Mouse (Mus musculus) spleen, embryonic (tissue): ENCODE results near the gene LTO1.
"Not testable (repeated sequence)": the region's sequence is repeated elsewhere in the genome, so short reads cannot be mapped to it uniquely, and the experiment has no call there.

Experiments used
- CTCF ChIA-PET: fragments of 350-600 bp; sonication (Branson Sonifier 250); formaldehyde crosslinking; loops from one replicate; lab custom pipeline; 2022; lab: Charles Lee

LTO1 gene

GRCm38 (mm10) chr7:144914948-144915750 lies at the start of gene LTO1:
TSS of gene LTO1 (plus strand) at chr7:144915100.
- CTCF ChIA-PET, result interaction anchor here (0.6 kb wide), 1 partner anchor 382 kb away, joined by 3 read pairs; no protein-coding TSS in a partner anchor

- CTCF ChIA-PET, result no interaction called here
Measured at GRCm38 (mm10) chr7:144867161-144867560, 47.7 kb upstream of the LTO1 start.

GRCm38 (mm10) chr7:144867602-144868001 lies 47.3 kb upstream of the LTO1 start:
- CTCF ChIA-PET, result no interaction called here

- CTCF ChIA-PET, result no interaction called here
Measured at GRCm38 (mm10) chr7:144872420-144872819, 42.5 kb upstream of the LTO1 start.

- CTCF ChIA-PET, result no interaction called here
Measured at GRCm38 (mm10) chr7:144873160-144873559, 41.7 kb upstream of the LTO1 start.

GRCm38 (mm10) chr7:144874226-144874625 lies 40.7 kb upstream of the LTO1 start:
- CTCF ChIA-PET, result no interaction called here

- CTCF ChIA-PET, result no interaction called here
Measured at GRCm38 (mm10) chr7:144878401-144878800, 36.5 kb upstream of the LTO1 start.

- CTCF ChIA-PET, result no interaction called here
Measured at GRCm38 (mm10) chr7:144883106-144883505, 31.8 kb upstream of the LTO1 start.

- CTCF ChIA-PET, result no interaction called here
Measured at GRCm38 (mm10) chr7:144887672-144888071, 27.2 kb upstream of the LTO1 start.

- CTCF ChIA-PET, result no interaction called here
Measured at GRCm38 (mm10) chr7:144888564-144889299, 26.2 kb upstream of the LTO1 start.

GRCm38 (mm10) chr7:144890661-144891060 lies 24.2 kb upstream of the LTO1 start:
- CTCF ChIA-PET, result not testable (repeated sequence)

- CTCF ChIA-PET, result no interaction called here
Measured at GRCm38 (mm10) chr7:144891863-144892262, 23.0 kb upstream of the LTO1 start.

- CTCF ChIA-PET, result interaction anchor here (0.7 kb wide), 1 partner anchor 15 kb away, joined by 3 read pairs; no protein-coding TSS in a partner anchor
Measured at GRCm38 (mm10) chr7:144892322-144892721, 22.6 kb upstream of the LTO1 start.

GRCm38 (mm10) chr7:144894191-144894590 lies 20.7 kb upstream of the LTO1 start:
- CTCF ChIA-PET, result no interaction called here

GRCm38 (mm10) chr7:144894706-144895105 lies 20.2 kb upstream of the LTO1 start:
- CTCF ChIA-PET, result no interaction called here

GRCm38 (mm10) chr7:144895305-144896111 lies 19.4 kb upstream of the LTO1 start:
- CTCF ChIA-PET, result no interaction called here

- CTCF ChIA-PET, result no interaction called here
Measured at GRCm38 (mm10) chr7:144896294-144897218, 18.3 kb upstream of the LTO1 start, which contains the start of gene Fgf15. TSS of gene Fgf15 (plus strand) at chr7:144896531.

GRCm38 (mm10) chr7:144898506-144898905 lies 16.4 kb upstream of the LTO1 start:
- CTCF ChIA-PET, result no interaction called here

GRCm38 (mm10) chr7:144905514-144905913 lies 9.4 kb upstream of the LTO1 start:
- CTCF ChIA-PET, result not testable (repeated sequence)

- CTCF ChIA-PET, result interaction anchor here (0.6 kb wide), 1 partner anchor 14 kb away, joined by 3 read pairs; no protein-coding TSS in a partner anchor
Measured at GRCm38 (mm10) chr7:144906708-144907397, 8.0 kb upstream of the LTO1 start.
